Mouse (Mus musculus) liver, embryonic 14.5 days (tissue): Measurements from ENCODE around the gene Rfwd3. TPM values are rescaled to one million over a fixed set of nuclear protein-coding genes. Genes with fewer than 3 reads are reported as not detected.
"Not testable (repeated sequence)": the region's sequence is repeated elsewhere in the genome, so short reads cannot be mapped to it uniquely, and the experiment has no call there.

ENCODE experiments used
- ATAC-seq: fragments of 200-750 bp; cut with Nextera tagmentation; 2 replicates; pipeline ENCODE4 v1.8.0; 2017; ENCODE audit warnings: moderate number of reproducible peaks, mild to moderate bottlenecking, moderate library complexity; ENCODE audit not compliant: insufficient read depth
- DNase-seq, 3 experiments: peaks; one replicate each; pipeline ENCODE4 v3.0.0-alpha.2; 2012 to 2013; ENCODE audit warnings: low read depth in 3 of 3, low spot score in 3 of 3
- H3K27ac ChIP-seq: fragments of 300-500 bp; sonication (generic); 2 replicates; pipeline ENCODE4 v1.5.1; 2014; ENCODE audit warnings: moderate library complexity, mild to moderate bottlenecking, control low read depth, inconsistent platforms
- H3K27me3 ChIP-seq: fragments of 300-500 bp; sonication (generic); 2 replicates; pipeline ENCODE4 v1.6.1; 2014; ENCODE audit warnings: mild to moderate bottlenecking, low read length, moderate library complexity; ENCODE audit not compliant: control insufficient read depth, insufficient read depth
- H3K36me3 ChIP-seq: fragments of 300-500 bp; sonication (generic); replicated peaks from 2 replicates; pipeline ENCODE4 v1.6.1; 2014; ENCODE audit warnings: low read depth; ENCODE audit not compliant: control insufficient read depth, insufficient read depth
- H3K4me1 ChIP-seq, 2 experiments: fragments of 200-500 bp in 1 of 2; fragments of 300-500 bp in 1 of 2; sonication (generic) in 1 of 2; replicated peaks; 2 replicates each; pipeline ENCODE4 v1.6.1; 2012 to 2014; ENCODE audit warnings: antibody characterized with exemption in 1 of 2, inconsistent platforms in 1 of 2, low read length in 1 of 2; ENCODE audit not compliant: control insufficient read depth in 2 of 2, insufficient read depth in 2 of 2
- H3K4me2 ChIP-seq: fragments of 300-500 bp; sonication (generic); 2 replicates; pipeline ENCODE4 v1.6.1; 2014; ENCODE audit warnings: low read depth, mild to moderate bottlenecking, control low read depth, moderate library complexity
- H3K4me3 ChIP-seq, 2 experiments: fragments of 200-500 bp in 1 of 2; fragments of 300-500 bp in 1 of 2; sonication (generic) in 1 of 2; 2 replicates each; pipeline ENCODE4 v1.5.1; 2012 to 2014; ENCODE audit warnings: low read depth in 2 of 2, low read length in 2 of 2, mild to moderate bottlenecking in 2 of 2, control low read depth in 1 of 2, inconsistent platforms in 1 of 2, moderate library complexity in 1 of 2; ENCODE audit not compliant: insufficient read depth in 1 of 2
- H3K9ac ChIP-seq: fragments of 300-500 bp; sonication (generic); replicated peaks from 2 replicates; pipeline ENCODE4 v1.6.1; 2014; ENCODE audit warnings: mild to moderate bottlenecking, control low read depth, moderate library complexity
- H3K9me3 ChIP-seq: fragments of 300-500 bp; sonication (generic); 2 replicates; pipeline ENCODE4 v1.6.1; 2016; ENCODE audit warnings: low read length, mixed read lengths; ENCODE audit not compliant: control insufficient read depth
- CTCF ChIP-seq: IDR thresholded peaks from 2 replicates; pipeline ENCODE4 v1.5.1; 2016; ENCODE audit warnings: antibody characterized with exemption, low read depth, control low read depth
- EP300 ChIP-seq: IDR thresholded peaks from 2 replicates; pipeline ENCODE4 v1.6.1; 2016; ENCODE audit warnings: antibody characterized with exemption, low read depth
- WGBS: fragments of 180-500 bp; shearing (Covaris S2); extraction: QIAGEN DNeasy Blood & Tissue Kit; methylation state at CpG from one replicate; pipeline ENCODE4 v1.1.7; 2014; ENCODE audit not compliant: insufficient replicate concordance; 5-methylcytosine and 5-hydroxymethylcytosine counted together
- polyA plus RNA-seq, 2 experiments: library from polyadenylated mRNA; depleted of rRNA in 1 of 2; stranded (reverse) in 1 of 2; unstranded in 1 of 2; fragments of >200 nt; fragmentation: Nextera tagmentation in 1 of 2; extraction: Ambion mirVana in 1 of 2; gene quantifications; 2 replicates each; pipeline versions ENCODE4 v1.2.1 to v1.2.3; 2012 to 2014

Rfwd3 gene
- polyA plus RNA-seq, 2 experiments = 24.5 to 43.8 TPM

DNA sequence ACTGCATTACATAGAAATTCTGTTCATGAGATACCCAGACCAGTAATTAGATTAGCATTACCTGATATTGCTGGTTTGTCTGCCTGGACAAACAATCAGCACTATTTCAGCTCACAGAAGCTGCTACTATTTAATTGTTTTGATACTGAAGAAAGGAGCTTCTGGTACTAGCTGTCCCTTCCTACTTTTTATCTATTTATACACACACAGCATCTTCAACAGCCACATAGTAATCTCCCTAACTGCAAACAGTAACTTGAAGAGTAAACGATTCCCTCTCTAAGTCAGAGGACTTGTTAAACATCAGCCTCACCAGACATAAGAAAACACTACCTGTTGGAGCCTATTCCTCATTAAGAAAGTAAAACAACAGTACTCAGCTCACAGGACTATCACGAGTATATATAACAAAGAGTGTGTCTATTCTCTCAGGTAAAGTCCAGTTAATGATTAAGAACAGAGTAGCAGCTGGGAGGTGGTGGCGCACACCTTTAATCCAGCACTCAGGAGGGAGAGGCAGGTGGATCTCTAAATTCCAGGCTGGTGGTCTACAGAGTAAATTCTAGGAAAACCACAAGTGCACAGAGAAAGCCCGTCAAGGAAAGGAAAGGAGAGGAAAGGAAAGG lies 47.4 kb downstream of the Rfwd3 start:
- peak; percentile 59; the same call in 1 of the 2 replicates for ATAC-seq
- no peaks in the 10 kb centered on the region for H3K36me3 ChIP-seq
- H3K27ac ChIP-seq = no peak overlapping the region
- no peak overlapping the region for H3K4me3 ChIP-seq
- H3K27me3 ChIP-seq = no peaks in the 10 kb centered on the region
- 41% methylated on average over 4 of the region's 4 CpGs for WGBS
- no peak overlapping the region for H3K4me2 ChIP-seq
- no peak for TF ChIP-seq CTCF
- TF ChIP-seq EP300 = peak; percentile 79
- H3K4me1 ChIP-seq = peaks cover 5 to 11% of the 10 kb centered on the region in 2 experiments; a peak in 3 of 4 replicates
- no peaks in the 10 kb centered on the region for H3K9me3 ChIP-seq
- no peak for DNase-seq
- peak overlapping the region; percentile 23; the same call in 1 of the 2 replicates for H3K9ac ChIP-seq

- 72% methylated on average over 2 of the region's 2 CpGs for WGBS
- Histone ChIP-seq H3K36me3 (no peaks in the 10 kb centered on the region), H3K4me1 (peaks cover 3 to 7% of the 10 kb centered on the region in 2 experiments; a peak in 2 of 4 replicates), H3K4me3 (no peak overlapping the region), H3K9ac (no peak overlapping the region), H3K27me3 (no peaks in the 10 kb centered on the region), H3K4me2 (no peak overlapping the region), H3K27ac (no peak overlapping the region), H3K9me3 (no peaks in the 10 kb centered on the region)
- no peak for ATAC-seq
- TF ChIP-seq EP300 (no peak), CTCF (no peak)
- no peak for DNase-seq
These were observed 49.9 kb downstream of the Rfwd3 start for GRCm38 (mm10) chr8:111250111-111250510.

GRCm38 (mm10) chr8:111248136-111248535 lies 51.9 kb downstream of the Rfwd3 start:
- ATAC-seq = no peak

GRCm38 (mm10) chr8:111246864-111247263 lies 53.2 kb downstream of the Rfwd3 start:
- not testable (repeated sequence) for H3K4me2 ChIP-seq, ATAC-seq, H3K4me1 ChIP-seq, H3K4me3 ChIP-seq, H3K27me3 ChIP-seq, H3K9me3 ChIP-seq, H3K36me3 ChIP-seq, DNase-seq, H3K9ac ChIP-seq, H3K27ac ChIP-seq
- WGBS = 91% methylated on average over 1 of the region's 1 CpGs

More at GRCm38 (mm10) chr8:111248136-111248535, 51.9 kb downstream of the Rfwd3 start:
- Histone ChIP-seq H3K36me3 (no peaks in the 10 kb centered on the region), H3K4me3 (no peak overlapping the region), H3K27ac (no peak overlapping the region), H3K27me3 (no peaks in the 10 kb centered on the region), H3K9me3 (no peaks in the 10 kb centered on the region), H3K4me1 (peaks cover 3 to 7% of the 10 kb centered on the region in 2 experiments; a peak in 2 of 4 replicates), H3K9ac (no peak overlapping the region), H3K4me2 (no peak overlapping the region)
- DNase-seq = no peak
- TF ChIP-seq CTCF (no peak), EP300 (no peak)

DNA sequence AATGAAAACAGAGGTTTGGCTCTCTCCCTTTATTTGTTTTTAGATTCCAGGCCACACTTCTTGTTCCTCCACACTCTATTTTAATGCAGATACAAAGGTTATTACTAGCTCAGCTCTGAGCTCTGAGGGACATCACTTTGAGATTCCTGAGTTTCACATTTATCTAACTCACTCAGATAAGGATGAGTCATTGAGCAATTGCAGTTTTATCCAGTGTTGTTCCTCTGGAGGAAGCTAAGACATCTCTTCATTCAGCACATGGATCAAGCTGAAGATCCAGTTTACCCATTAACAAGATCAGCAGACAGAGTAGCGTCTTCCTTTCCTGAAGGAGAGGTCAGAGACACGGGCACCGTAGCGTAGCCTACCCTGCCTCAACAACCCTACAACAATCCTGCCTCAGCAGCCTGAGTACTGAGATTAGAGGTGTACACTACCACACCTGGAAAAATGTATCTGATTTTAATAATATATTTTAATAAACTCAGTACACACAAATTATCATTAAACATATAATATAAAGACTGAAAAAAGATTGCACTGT lies 53.7 kb downstream of the Rfwd3 start:
- H3K9ac ChIP-seq = no peak overlapping the region
- no peak overlapping the region for H3K27ac ChIP-seq
- no peaks in the 10 kb centered on the region for H3K36me3 ChIP-seq
- no peaks in the 10 kb centered on the region for H3K9me3 ChIP-seq
- TF ChIP-seq CTCF = no peak
- no peak for TF ChIP-seq EP300
- no peak for DNase-seq
- H3K4me2 ChIP-seq = no peak overlapping the region
- no peaks in the 10 kb centered on the region for H3K27me3 ChIP-seq
- ATAC-seq = no peak
- 73% methylated on average over 4 of the region's 4 CpGs for WGBS
- H3K4me1 ChIP-seq = no peaks in the 10 kb centered on the region; a peak in 1 of 4 replicates
- H3K4me3 ChIP-seq = no peak overlapping the region
